In genomic region chr3:95872048-95872447, GRCm38 (mm10) we compare ENCODE assay signal across 8 mouse cellular contexts. TPM values are rescaled to one million over a fixed set of nuclear protein-coding genes. Genes with fewer than 3 reads are reported as not detected.
A peak's percentile ranks its signal among the peaks of the same experiment; 100 is the strongest.
DNase-seq lines count a peak whose midpoint lies in the region; ATAC-seq and TF ChIP-seq lines count a peak whose summit lies in the region.

No protein-coding gene starts in this region.

- peaks cover 10% of the 10 kb centered on the region; the same call in 1 of the 2 replicates for H3K4me1 ChIP-seq in kidney, embryonic 14.5 days (ENCODE audit: control insufficient read depth, insufficient read depth, low read length)
- peaks cover 25% of the 10 kb centered on the region for H3K4me1 ChIP-seq in hindbrain, embryonic 13.5 days (replicated peaks)
- peaks cover 13% of the 10 kb centered on the region for H3K4me1 ChIP-seq in midbrain, embryonic 14.5 days (ENCODE audit: control insufficient read depth, insufficient read depth, low read length)

- H3K9ac ChIP-seq in kidney, embryonic 14.5 days (ENCODE audit: low read depth, low read length), result peak overlapping the region; percentile 83
- H3K9ac ChIP-seq in hindbrain, embryonic 13.5 days, result peak overlapping the region; percentile 86
- H3K9ac ChIP-seq in midbrain, embryonic 14.5 days (replicated peaks; ENCODE audit: low read length), result peak overlapping the region; percentile 78; the same call in 1 of the 2 replicates

- H3K36me3 ChIP-seq in kidney, embryonic 14.5 days (ENCODE audit: control insufficient read depth, insufficient read depth, low read length), result peaks cover 19% of the 10 kb centered on the region
- peaks cover 27% of the 10 kb centered on the region for H3K36me3 ChIP-seq in hindbrain, embryonic 13.5 days
- peaks cover 21% of the 10 kb centered on the region for H3K36me3 ChIP-seq in midbrain, embryonic 14.5 days (ENCODE audit: control insufficient read depth, insufficient read depth, low read length)

- no peak for DNase-seq in kidney, postnatal 36 days
- peak; percentile 2 for DNase-seq in brain, embryonic 14.5 days (ENCODE audit: low read depth)
- no peak for DNase-seq in midbrain, embryonic 14.5 days
- no peak for DNase-seq in right cerebral cortex, postnatal 25 days
- no peak for DNase-seq in layer of hippocampus, postnatal 36 days
- DNase-seq in adrenal gland, adult 18-20 months (ENCODE audit: low spot score in 2 of 2), result no peak

- TF ChIP-seq CTCF in brain, embryonic 14.5 days (IDR thresholded peaks at IDR 0.05; ENCODE audit: borderline replicate concordance, extremely low read depth, insufficient read depth, insufficient read length), result no peak

- peak overlapping the region; percentile 68 for H3K4me2 ChIP-seq in kidney, embryonic 14.5 days (replicated peaks; ENCODE audit: low read depth, low read length)
- peak overlapping the region; percentile 82 for H3K4me2 ChIP-seq in hindbrain, embryonic 13.5 days
- peak overlapping the region; percentile 86 for H3K4me2 ChIP-seq in midbrain, embryonic 14.5 days (ENCODE audit: low read length)

- no peaks in the 10 kb centered on the region for H3K27me3 ChIP-seq in kidney, embryonic 14.5 days (ENCODE audit: control insufficient read depth, insufficient read depth, low read length)
- H3K27me3 ChIP-seq in hindbrain, embryonic 13.5 days, result no peaks in the 10 kb centered on the region
- H3K27me3 ChIP-seq in midbrain, embryonic 14.5 days (ENCODE audit: control insufficient read depth, insufficient read depth, low read length), result no peaks in the 10 kb centered on the region

- H3K4me3 ChIP-seq in kidney, embryonic 14.5 days (ENCODE audit: low read length), result peak overlapping the region; percentile 79
- H3K4me3 ChIP-seq in hindbrain, embryonic 13.5 days, result peak overlapping the region; percentile 72
- peak overlapping the region; percentile 65 for H3K4me3 ChIP-seq in midbrain, embryonic 14.5 days (replicated peaks; ENCODE audit: low read depth, low read length)

- H3K9me3 ChIP-seq in kidney, embryonic 14.5 days (ENCODE audit: control insufficient read depth, low read length), result no peaks in the 10 kb centered on the region
- no peaks in the 10 kb centered on the region for H3K9me3 ChIP-seq in hindbrain, embryonic 13.5 days
- no peaks in the 10 kb centered on the region for H3K9me3 ChIP-seq in midbrain, embryonic 14.5 days (ENCODE audit: control insufficient read depth, low read length)

- TF ChIP-seq POLR2A in brain, embryonic 14.5 days (IDR thresholded peaks at IDR 0.05; ENCODE audit: borderline replicate concordance, extremely low read depth, insufficient read depth, insufficient read length, poor library complexity, severe bottlenecking), result no peak

- H3K27ac ChIP-seq in kidney, embryonic 14.5 days (ENCODE audit: low read depth, low read length), result no peak overlapping the region; the same call in 1 of the 2 replicates
- no peak overlapping the region for H3K27ac ChIP-seq in hindbrain, embryonic 13.5 days
- H3K27ac ChIP-seq in midbrain, embryonic 14.5 days (replicated peaks; ENCODE audit: low read depth, low read length), result no peak overlapping the region

- WGBS in kidney, embryonic 14.5 days, result 74% methylated on average over 7 of the region's 7 CpGs
- 82% methylated on average over 7 of the region's 7 CpGs for WGBS in hindbrain, embryonic 13.5 days
- WGBS in midbrain, embryonic 14.5 days, result 83% methylated on average over 7 of the region's 7 CpGs

- ATAC-seq in kidney, embryonic 14.5 days (ENCODE audit: low FRiP score, low TSS enrichment), result no peak
- ATAC-seq in hindbrain, embryonic 13.5 days (ENCODE audit: low FRiP score), result no peak
- no peak for ATAC-seq in midbrain, embryonic 14.5 days (ENCODE audit: low FRiP score, low TSS enrichment)

RNA-seq across cellular contexts. Expression of gene Mrps21, which starts 0.7 kb away (rescaled TPM):
- 377 and 496 TPM in 2 replicates for polyA plus RNA-seq in kidney, embryonic 14.5 days (2014; fragmentation: Nextera tagmentation; extraction: Ambion mirVana)
- polyA plus RNA-seq in brain, embryonic 14.5 days (2012; rRNA removed), result 148 and 152 TPM in 2 replicates
- 331 and 342 TPM in 2 replicates for polyA plus RNA-seq in hindbrain, embryonic 13.5 days (2015; fragmentation: Nextera tagmentation; extraction: Ambion mirVana)
- 271 and 314 TPM in 2 replicates for polyA plus RNA-seq in midbrain, embryonic 14.5 days (2014; fragmentation: Nextera tagmentation; extraction: Ambion mirVana)
- total RNA-seq in layer of hippocampus, postnatal 36 days (2021), result 100 to 1,000 TPM; 159 to 165 TPM
- 100 to 1,000 TPM; 252 to 270 TPM for total RNA-seq in adrenal gland, adult 18-20 months (2021)

RNA-seq across cellular contexts. Expression of gene Ciart, which starts 10.0 kb away (rescaled TPM):
- polyA plus RNA-seq in kidney, embryonic 14.5 days (2014; fragmentation: Nextera tagmentation; extraction: Ambion mirVana), result 4.0 and 5.3 TPM in 2 replicates
- polyA plus RNA-seq in brain, embryonic 14.5 days (2012; rRNA removed), result 3.7 and 3.8 TPM in 2 replicates
- polyA plus RNA-seq in hindbrain, embryonic 13.5 days (2015; fragmentation: Nextera tagmentation; extraction: Ambion mirVana), result 3.1 and 4.3 TPM in 2 replicates
- polyA plus RNA-seq in midbrain, embryonic 14.5 days (2014; fragmentation: Nextera tagmentation; extraction: Ambion mirVana), result 3.1 and 3.9 TPM in 2 replicates
- 10 to 100 TPM in 1 of 2 experiments, 1 to 10 TPM in 1; 8.1 to 12.9 TPM for total RNA-seq in layer of hippocampus, postnatal 36 days (2021)
- total RNA-seq in adrenal gland, adult 18-20 months (2021), result 1 to 10 TPM; 2.1 to 3.2 TPM

RNA-seq across cellular contexts. Expression of gene Prpf3, which starts 16.4 kb away (rescaled TPM):
- 51.2 and 60.8 TPM in 2 replicates for polyA plus RNA-seq in kidney, embryonic 14.5 days (2014; fragmentation: Nextera tagmentation; extraction: Ambion mirVana)
- polyA plus RNA-seq in brain, embryonic 14.5 days (2012; rRNA removed), result 35.6 and 37.4 TPM in 2 replicates
- 36.6 and 39.7 TPM in 2 replicates for polyA plus RNA-seq in hindbrain, embryonic 13.5 days (2015; fragmentation: Nextera tagmentation; extraction: Ambion mirVana)
- 34.0 and 44.1 TPM in 2 replicates for polyA plus RNA-seq in midbrain, embryonic 14.5 days (2014; fragmentation: Nextera tagmentation; extraction: Ambion mirVana)
- total RNA-seq in layer of hippocampus, postnatal 36 days (2021), result 10 to 100 TPM; 29.9 to 38.4 TPM
- total RNA-seq in adrenal gland, adult 18-20 months (2021), result 10 to 100 TPM; 26.7 to 32.8 TPM

RNA-seq across cellular contexts. Expression of gene BC028528, which starts 19.8 kb away (rescaled TPM):
- polyA plus RNA-seq in kidney, embryonic 14.5 days (2014; fragmentation: Nextera tagmentation; extraction: Ambion mirVana), result 33.6 and 35.6 TPM in 2 replicates
- polyA plus RNA-seq in brain, embryonic 14.5 days (2012; rRNA removed), result 11.4 and 12.1 TPM in 2 replicates
- 19.4 and 21.2 TPM in 2 replicates for polyA plus RNA-seq in hindbrain, embryonic 13.5 days (2015; fragmentation: Nextera tagmentation; extraction: Ambion mirVana)
- 11.1 and 14.9 TPM in 2 replicates for polyA plus RNA-seq in midbrain, embryonic 14.5 days (2014; fragmentation: Nextera tagmentation; extraction: Ambion mirVana)
- total RNA-seq in layer of hippocampus, postnatal 36 days (2021), result 1 to 10 TPM; 2.5 to 3.6 TPM
- total RNA-seq in adrenal gland, adult 18-20 months (2021), result 10 to 100 TPM; 12.0 to 20.3 TPM

RNA-seq across cellular contexts. Expression of gene Aph1a, which starts 21.7 kb away (rescaled TPM):
- polyA plus RNA-seq in kidney, embryonic 14.5 days (2014; fragmentation: Nextera tagmentation; extraction: Ambion mirVana), result 40.4 and 83.2 TPM in 2 replicates
- polyA plus RNA-seq in brain, embryonic 14.5 days (2012; rRNA removed), result 102 and 129 TPM in 2 replicates
- 32.4 and 40.8 TPM in 2 replicates for polyA plus RNA-seq in hindbrain, embryonic 13.5 days (2015; fragmentation: Nextera tagmentation; extraction: Ambion mirVana)
- 34.7 and 68.9 TPM in 2 replicates for polyA plus RNA-seq in midbrain, embryonic 14.5 days (2014; fragmentation: Nextera tagmentation; extraction: Ambion mirVana)
- 10 to 100 TPM; 72.2 to 83.3 TPM for total RNA-seq in layer of hippocampus, postnatal 36 days (2021)
- 100 to 1,000 TPM; 103 to 120 TPM for total RNA-seq in adrenal gland, adult 18-20 months (2021)
